Mouse (Mus musculus) liver, embryonic 14 days (tissue): ENCODE measurements around the gene Pramef12. TPM values are rescaled to one million over a fixed set of nuclear protein-coding genes. Genes with fewer than 3 reads are reported as not detected.

Experiments
- polyA plus RNA-seq: library from polyadenylated mRNA; depleted of rRNA; stranded (reverse); fragments of >200 nt; gene quantifications from 2 replicates; pipeline ENCODE4 v1.2.3, GENCODE M21; 2012; rRNA removed

Pramef12 gene
- polyA plus RNA-seq: 0.01 and 0.08 TPM in 2 replicates

DNA sequence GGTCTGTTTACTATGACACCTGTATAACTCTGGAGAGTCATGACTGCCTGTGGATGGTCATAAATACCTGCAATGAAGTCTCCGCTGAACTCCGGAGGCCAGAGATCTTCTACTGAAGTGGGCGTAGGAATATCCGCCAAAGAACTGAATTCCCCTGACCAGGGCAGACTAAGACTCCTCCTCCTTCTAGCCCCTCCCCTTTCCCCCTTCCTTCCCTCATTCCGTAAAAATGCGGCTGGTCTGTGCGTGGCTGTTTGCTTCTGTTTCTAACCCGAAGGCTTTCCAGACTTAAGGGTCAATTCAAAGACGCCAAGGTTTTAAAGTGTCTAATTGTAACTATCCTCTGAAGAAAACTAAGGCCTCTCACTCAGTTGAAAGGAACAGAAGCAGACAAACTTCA, at the start of gene Pramef12:
Gene Pramef12 (minus strand): TSS at position 175 of the 400 bp plus-strand sequence.

DNA sequence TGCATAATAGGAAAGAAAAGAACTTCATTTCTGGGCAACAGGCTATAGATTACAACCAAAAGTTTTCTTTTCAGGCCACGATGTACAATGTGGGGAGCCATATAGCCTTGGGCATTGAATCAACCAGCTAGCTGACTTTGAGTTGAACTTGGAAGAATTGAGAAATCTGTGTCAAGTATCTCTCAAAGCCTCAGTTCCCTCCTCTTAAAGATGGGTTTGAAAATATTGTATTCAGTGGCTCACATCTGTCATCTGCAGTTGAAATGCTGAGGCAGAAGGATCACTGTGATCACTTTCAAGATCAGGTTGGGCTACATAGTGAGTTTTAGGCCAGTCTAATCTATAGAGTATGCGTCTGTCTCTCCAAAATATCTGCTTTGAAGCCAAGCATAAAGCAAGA, 45.0 kb upstream of the Pramef12 start, which contains the start of gene Gm9944:
Gene Gm9944 (minus strand): TSS at position 101 of the 400 bp plus-strand sequence.

DNA sequence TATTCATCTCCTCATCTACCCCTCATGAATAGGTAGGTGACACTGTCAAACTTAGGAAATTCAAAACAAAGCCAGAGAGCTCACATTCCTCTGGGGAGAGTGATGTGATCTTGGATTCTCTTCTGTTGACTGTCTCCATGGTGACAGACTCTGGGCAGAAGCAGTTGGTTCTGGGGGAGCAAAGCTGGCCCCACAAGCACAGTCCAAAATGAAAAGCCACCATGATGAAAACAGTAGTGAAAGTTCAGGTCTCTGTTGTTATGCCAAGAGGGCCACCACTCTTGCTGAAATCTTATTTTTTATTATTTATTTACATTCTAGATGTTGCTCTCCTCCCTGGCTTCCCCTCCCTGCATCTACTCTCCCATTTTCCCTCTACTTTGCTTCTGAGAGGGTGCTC, 30.4 kb upstream of the Pramef12 start, which contains the start of gene 1700012P22Rik:
Gene 1700012P22Rik (minus strand): TSS at position 101 of the 400 bp plus-strand sequence.

DNA sequence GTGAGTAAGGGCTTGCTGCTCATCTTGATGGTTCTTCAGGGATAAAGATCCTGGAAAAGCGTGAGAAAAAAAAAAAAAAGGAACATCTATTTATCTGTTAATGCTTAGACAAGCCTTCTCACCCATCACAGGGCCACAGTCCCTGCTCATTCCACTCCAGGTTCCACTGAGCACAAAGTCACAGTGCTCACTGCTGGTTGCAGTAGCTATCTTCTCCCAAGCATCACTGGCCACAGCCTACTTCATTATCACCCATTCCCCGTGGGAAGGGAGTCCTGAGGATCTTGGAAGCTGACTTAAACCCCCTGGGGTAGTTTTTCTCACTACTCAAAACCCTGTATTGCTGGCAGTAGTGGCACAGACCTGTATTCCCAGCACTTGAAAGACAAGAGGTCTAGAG, 30.4 kb downstream of the Pramef12 start, which contains the start of gene Pramef20:
Gene Pramef20 (minus strand): TSS at position 23 of the 400 bp plus-strand sequence.

DNA sequence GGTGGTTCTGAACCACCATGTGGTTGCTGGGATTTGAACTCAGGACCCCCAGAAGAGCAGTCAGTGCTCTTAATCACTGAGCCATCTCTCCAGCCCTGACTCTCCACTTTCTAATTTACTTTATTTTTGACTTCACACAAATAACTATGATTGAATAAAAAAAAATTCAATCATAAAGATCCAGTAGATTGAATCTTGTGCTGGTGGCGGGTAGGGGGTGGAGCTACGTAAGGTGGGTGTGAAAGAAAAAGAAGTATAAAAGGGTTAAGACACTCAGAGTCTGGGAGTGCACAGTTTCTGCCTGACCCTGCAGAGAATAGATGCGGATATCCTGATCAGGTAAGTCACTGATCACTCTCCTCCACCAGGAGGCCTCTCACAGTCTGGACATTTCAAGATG, 50.6 kb downstream of the Pramef12 start, which contains the start of gene Gm13119:
Gene Gm13119 (plus strand): TSS at position 301 of the 400 bp plus-strand sequence.

Other genes with a start within 250 kb of the Pramef12 start
- gene Oog3, start 245.8 kb downstream of the Pramef12 start, polyA plus RNA-seq: not detected in 2 replicates
- not detected in 2 replicates for gene Oog2, start 217.7 kb downstream of the Pramef12 start, polyA plus RNA-seq
- gene C87977, start 195.1 kb downstream of the Pramef12 start, polyA plus RNA-seq: not detected in 2 replicates
- not detected in 2 replicates for gene Pramel5, start 128.0 kb downstream of the Pramef12 start, polyA plus RNA-seq
- not detected in 2 replicates for gene Gm13128, start 78.2 kb downstream of the Pramef12 start, polyA plus RNA-seq
- gene Gm13119, start 50.5 kb downstream of the Pramef12 start, polyA plus RNA-seq: not detected in 2 replicates
- not detected in 2 replicates for gene Pramef20, start 30.5 kb downstream of the Pramef12 start, polyA plus RNA-seq
- gene 1700012P22Rik, start 30.3 kb upstream of the Pramef12 start, polyA plus RNA-seq: not detected in 2 replicates
- gene Gm9944, start 44.9 kb upstream of the Pramef12 start, polyA plus RNA-seq: not detected in 2 replicates
- not detected in 2 replicates for gene Aadacl3, start 55.3 kb upstream of the Pramef12 start, polyA plus RNA-seq
- gene 9430007A20Rik, start 111.4 kb upstream of the Pramef12 start, polyA plus RNA-seq: not detected in 2 replicates
- not detected in 2 replicates for gene Gm13124, start 156.7 kb upstream of the Pramef12 start, polyA plus RNA-seq
- gene Aadacl4, start 205.2 kb upstream of the Pramef12 start, polyA plus RNA-seq: not detected in 2 replicates